Mouse (Mus musculus): ENCODE measurements around the gene Dact3.

Dact3 gene

GRCm38 (mm10) chr7:16884334-16884733, 9.2 kb downstream of the Dact3 start:
- in situ Hi-C loops (cut with MboI; ENCODE audit: low pct_unique_long_range_greater_than_20kb in 1 of 2, low sequenced_read_pairs in 2 of 2, unreplicated experiment in 1 of 2): loop anchor here in 1 of 2 experiments (5.0 kb wide), 1 partner anchor 38 kb away; the partner anchor contains the start of gene Calm3

- in situ Hi-C loops (cut with MboI; ENCODE audit: low pct_unique_long_range_greater_than_20kb in 1 of 2, low sequenced_read_pairs in 2 of 2, unreplicated experiment in 1 of 2): no loop called here
Observed at GRCm38 (mm10) chr7:16885271-16885776, 10.2 kb downstream of the Dact3 start.

GRCm38 (mm10) chr7:16885905-16886304, 10.8 kb downstream of the Dact3 start:
- in situ Hi-C loops (cut with MboI; ENCODE audit: low pct_unique_long_range_greater_than_20kb in 1 of 2, low sequenced_read_pairs in 2 of 2, unreplicated experiment in 1 of 2): no loop called here

GRCm38 (mm10) chr7:16890536-16890935, 15.4 kb downstream of the Dact3 start:
- in situ Hi-C loops (cut with MboI; ENCODE audit: low pct_unique_long_range_greater_than_20kb in 1 of 2, low sequenced_read_pairs in 2 of 2, unreplicated experiment in 1 of 2): no loop called here

- in situ Hi-C loops (cut with MboI; ENCODE audit: low pct_unique_long_range_greater_than_20kb in 1 of 2, low sequenced_read_pairs in 2 of 2, unreplicated experiment in 1 of 2): no loop called here
Observed at GRCm38 (mm10) chr7:16890944-16891343, 15.8 kb downstream of the Dact3 start.

GRCm38 (mm10) chr7:16891641-16892351, 16.7 kb downstream of the Dact3 start, which contains the start of gene Gng8:
Gene Gng8, plus strand, starts transcription at chr7:16891786.
- in situ Hi-C loops (cut with MboI; ENCODE audit: low pct_unique_long_range_greater_than_20kb in 1 of 2, low sequenced_read_pairs in 2 of 2, unreplicated experiment in 1 of 2): no loop called here

GRCm38 (mm10) chr7:16892352-16892730, 17.2 kb downstream of the Dact3 start:
- in situ Hi-C loops (cut with MboI; ENCODE audit: low pct_unique_long_range_greater_than_20kb in 1 of 2, low sequenced_read_pairs in 2 of 2, unreplicated experiment in 1 of 2): no loop called here

GRCm38 (mm10) chr7:16893612-16894011, 18.5 kb downstream of the Dact3 start:
- in situ Hi-C loops (cut with MboI; ENCODE audit: low pct_unique_long_range_greater_than_20kb in 1 of 2, low sequenced_read_pairs in 2 of 2, unreplicated experiment in 1 of 2): no loop called here

- in situ Hi-C loops (cut with MboI; ENCODE audit: low pct_unique_long_range_greater_than_20kb in 1 of 2, low sequenced_read_pairs in 2 of 2, unreplicated experiment in 1 of 2): no loop called here
Observed at GRCm38 (mm10) chr7:16894279-16894678, 19.2 kb downstream of the Dact3 start.

- in situ Hi-C loops (cut with MboI; ENCODE audit: low pct_unique_long_range_greater_than_20kb in 1 of 2, low sequenced_read_pairs in 2 of 2, unreplicated experiment in 1 of 2): no loop called here
Observed at GRCm38 (mm10) chr7:16895000-16895399, 19.9 kb downstream of the Dact3 start.

- in situ Hi-C loops (cut with MboI; ENCODE audit: low pct_unique_long_range_greater_than_20kb in 1 of 2, low sequenced_read_pairs in 2 of 2, unreplicated experiment in 1 of 2): no loop called here
Observed at GRCm38 (mm10) chr7:16895511-16895910, 20.4 kb downstream of the Dact3 start.

- in situ Hi-C loops (cut with MboI; ENCODE audit: low pct_unique_long_range_greater_than_20kb in 1 of 2, low sequenced_read_pairs in 2 of 2, unreplicated experiment in 1 of 2): no loop called here
Observed at GRCm38 (mm10) chr7:16900526-16900925, 25.4 kb downstream of the Dact3 start.

GRCm38 (mm10) chr7:16903439-16903955, 28.4 kb downstream of the Dact3 start:
- in situ Hi-C loops (cut with MboI; ENCODE audit: low pct_unique_long_range_greater_than_20kb in 1 of 2, low sequenced_read_pairs in 2 of 2, unreplicated experiment in 1 of 2): no loop called here

GRCm38 (mm10) chr7:16904120-16904675, 29.1 kb downstream of the Dact3 start:
- in situ Hi-C loops (cut with MboI; ENCODE audit: low pct_unique_long_range_greater_than_20kb in 1 of 2, low sequenced_read_pairs in 2 of 2, unreplicated experiment in 1 of 2): no loop called here

- in situ Hi-C loops (cut with MboI; ENCODE audit: low pct_unique_long_range_greater_than_20kb in 1 of 2, low sequenced_read_pairs in 2 of 2, unreplicated experiment in 1 of 2): no loop called here
Observed at GRCm38 (mm10) chr7:16905491-16906021, 30.4 kb downstream of the Dact3 start.

GRCm38 (mm10) chr7:16906281-16906680, 31.2 kb downstream of the Dact3 start, which contains the start of gene Ptgir:
Gene Ptgir, plus strand, starts transcription at chr7:16906490.
- in situ Hi-C loops (cut with MboI; ENCODE audit: low pct_unique_long_range_greater_than_20kb in 1 of 2, low sequenced_read_pairs in 2 of 2, unreplicated experiment in 1 of 2): no loop called here

- in situ Hi-C loops (cut with MboI; ENCODE audit: low pct_unique_long_range_greater_than_20kb in 1 of 2, low sequenced_read_pairs in 2 of 2, unreplicated experiment in 1 of 2): no loop called here
Observed at GRCm38 (mm10) chr7:16906889-16907559, 31.9 kb downstream of the Dact3 start.

GRCm38 (mm10) chr7:16907842-16908241, 32.7 kb downstream of the Dact3 start:
- in situ Hi-C loops (cut with MboI; ENCODE audit: low pct_unique_long_range_greater_than_20kb in 1 of 2, low sequenced_read_pairs in 2 of 2, unreplicated experiment in 1 of 2): no loop called here

GRCm38 (mm10) chr7:16908367-16908766, 33.2 kb downstream of the Dact3 start:
- in situ Hi-C loops (cut with MboI; ENCODE audit: low pct_unique_long_range_greater_than_20kb in 1 of 2, low sequenced_read_pairs in 2 of 2, unreplicated experiment in 1 of 2): no loop called here
